Mouse (Mus musculus) CH12.LX (cell line): ENCODE data around the gene BC049715. TPM values are rescaled to one million over a fixed set of nuclear protein-coding genes. Genes with fewer than 3 reads are reported as not detected.

Experiments
- DNase-seq: peaks from one replicate; pipeline ENCODE4 v3.0.0-alpha.2; 2013; ENCODE audit errors: extremely low read depth
- H3K27ac ChIP-seq: 2 replicates; pipeline ENCODE4 v1.5.1; 2012; ENCODE audit warnings: low read depth, mild to moderate bottlenecking, control low read depth, moderate library complexity; ENCODE audit not compliant: insufficient read depth
- H3K27me3 ChIP-seq: replicated peaks from 2 replicates; pipeline ENCODE3; 2012; ENCODE audit warnings: inconsistent platforms
- H3K36me3 ChIP-seq, 2 experiments: replicated peaks in 1 of 2; 2 replicates each; pipeline versions ENCODE3 to v1.6.1; 2012; ENCODE audit warnings: inconsistent platforms in 1 of 2, low read length in 1 of 2, mild to moderate bottlenecking in 1 of 2, mixed read lengths in 1 of 2, moderate library complexity in 1 of 2; ENCODE audit not compliant: control insufficient read depth in 1 of 2, insufficient read depth in 1 of 2
- H3K4me1 ChIP-seq, 2 experiments: 2 replicates each; pipeline ENCODE4 v1.6.1; 2012; ENCODE audit warnings: inconsistent platforms in 1 of 2, moderate library complexity in 1 of 2; ENCODE audit not compliant: insufficient read depth in 2 of 2, control insufficient read depth in 1 of 2
- H3K4me2 ChIP-seq: 2 replicates; pipeline ENCODE4 v1.6.1; 2012; ENCODE audit warnings: low read depth, mild to moderate bottlenecking, control low read depth; ENCODE audit not compliant: poor library complexity, insufficient read depth, severe bottlenecking
- H3K4me3 ChIP-seq, 3 experiments: fragments of 150-350 bp in 1 of 3; sonication (generic) in 1 of 3; replicated peaks in 1 of 3; 2 replicates each; pipeline versions ENCODE3 to v1.5.1; 2011 to 2012; ENCODE audit warnings: low read depth in 2 of 3, low read length in 2 of 3, mild to moderate bottlenecking in 2 of 3, moderate library complexity in 2 of 3, control low read depth in 1 of 3, improper control_type of control experiment in 1 of 3, inconsistent platforms in 1 of 3, mixed read lengths in 1 of 3; ENCODE audit not compliant: poor library complexity in 1 of 3
- H3K79me2 ChIP-seq: replicated peaks from 2 replicates; pipeline ENCODE4 v1.6.1; 2012; ENCODE audit warnings: mild to moderate bottlenecking, moderate library complexity; ENCODE audit not compliant: control insufficient read depth, poor library complexity, insufficient read depth, severe bottlenecking; ENCODE audit errors: extremely low read depth
- H3K9ac ChIP-seq: 2 replicates; pipeline ENCODE4 v1.6.1; 2012; ENCODE audit warnings: low read depth, mild to moderate bottlenecking, control low read depth, moderate library complexity; ENCODE audit not compliant: insufficient read depth
- H3K9me3 ChIP-seq: replicated peaks from 2 replicates; pipeline ENCODE3; 2012; ENCODE audit warnings: low read length, inconsistent platforms, mixed read lengths
- CHD1 ChIP-seq: IDR thresholded peaks from 2 replicates; pipeline ENCODE4 v1.6.1; 2012; ENCODE audit warnings: low read depth, low read length, improper control_type of control experiment, inconsistent platforms
- ELF1 ChIP-seq: IDR thresholded peaks from 2 replicates; pipeline ENCODE4 v1.6.1; 2014; ENCODE audit warnings: low read depth, mild to moderate bottlenecking, inconsistent platforms, low read length, improper control_type of control experiment
- HCFC1 ChIP-seq: IDR thresholded peaks from 2 replicates; pipeline ENCODE4 v1.6.1; 2012; ENCODE audit warnings: low read depth, mild to moderate bottlenecking, inconsistent platforms, low read length, improper control_type of control experiment
- IRF4 ChIP-seq: IDR thresholded peaks from 2 replicates; pipeline ENCODE4 v1.6.1; 2014; ENCODE audit warnings: low read depth, mild to moderate bottlenecking, inconsistent platforms, low read length, improper control_type of control experiment
- JUN ChIP-seq: IDR thresholded peaks from 2 replicates; pipeline ENCODE4 v1.6.1; 2011; ENCODE audit warnings: low read depth, mild to moderate bottlenecking, low read length, improper control_type of control experiment, moderate library complexity; ENCODE audit not compliant: insufficient read depth
- KAT2A ChIP-seq: IDR thresholded peaks from 2 replicates; pipeline ENCODE4 v1.6.1; 2012; ENCODE audit warnings: low read length, improper control_type of control experiment, inconsistent platforms; ENCODE audit not compliant: insufficient replicate concordance
- MXI1 ChIP-seq: IDR thresholded peaks from 2 replicates; pipeline ENCODE4 v1.6.1; 2011; ENCODE audit warnings: mild to moderate bottlenecking, low read depth, low read length, improper control_type of control experiment
- MYC ChIP-seq: IDR thresholded peaks from 2 replicates; pipeline ENCODE4 v1.6.1; 2011; ENCODE audit warnings: low read depth, mild to moderate bottlenecking, improper control_type of control experiment, low read length
- NRF1 ChIP-seq: IDR thresholded peaks from 2 replicates; pipeline ENCODE4 v1.6.1; 2014; ENCODE audit warnings: low read depth, mild to moderate bottlenecking, inconsistent platforms, low read length, improper control_type of control experiment, moderate library complexity
- POLR2AphosphoS2 ChIP-seq: IDR thresholded peaks from 2 replicates; pipeline ENCODE4 v1.6.1; 2011; ENCODE audit warnings: low read depth, low read length, improper control_type of control experiment
- USF2 ChIP-seq: conservative IDR thresholded peaks from 2 replicates; pipeline ENCODE4 v1.6.1; 2011; ENCODE audit warnings: low read depth, low read length, improper control_type of control experiment
- ZKSCAN1 ChIP-seq: IDR thresholded peaks from 2 replicates; pipeline ENCODE4 v1.6.1; 2012; ENCODE audit warnings: low read depth, inconsistent platforms, low read length, improper control_type of control experiment, borderline replicate concordance
- ZNF384 ChIP-seq: IDR thresholded peaks from 2 replicates; pipeline ENCODE4 v1.6.1; 2012; ENCODE audit warnings: low read depth, low read length, improper control_type of control experiment, inconsistent platforms
- dilution Hi-C: fragments of 300-500 bp; cut with MboI; formaldehyde crosslinking; loops from 2 replicates; pipeline ENCODE4 v1.14.3; 2020; ENCODE audit warnings: low sequenced_read_pairs; ENCODE audit not compliant: extremely low pct_unique_long_range_greater_than_20kb, extremely low pct_ligation_motif_present
- in situ Hi-C: fragments of 300-500 bp; cut with MboI; formaldehyde crosslinking; loops from 3 replicates; pipeline ENCODE4 v1.14.3; 2019; ENCODE audit warnings: low sequenced_read_pairs, low pct_ligation_motif_present, low pct_unique_long_range_greater_than_20kb, mixed read lengths
- polyA plus RNA-seq: library from polyadenylated mRNA; unstranded; fragments of >175 nt; gene quantifications from 2 replicates; pipeline ENCODE4 v1.2.1, GENCODE M21; 2012; ENCODE audit warnings: low read depth; ENCODE audit not compliant: insufficient read length
- total RNA-seq, 2 experiments: library from RNA; depleted of rRNA; stranded (reverse); fragments of 300-350 nt in 1 of 2; fragments of >200 nt in 1 of 2; gene quantifications; 2 replicates each; pipeline ENCODE4 v1.2.3; 2012 to 2014

Gene BC049715
- total and polyA plus RNA-seq, 3 experiments = 8.8 to 13.5 (median 9.9) TPM

DNA sequence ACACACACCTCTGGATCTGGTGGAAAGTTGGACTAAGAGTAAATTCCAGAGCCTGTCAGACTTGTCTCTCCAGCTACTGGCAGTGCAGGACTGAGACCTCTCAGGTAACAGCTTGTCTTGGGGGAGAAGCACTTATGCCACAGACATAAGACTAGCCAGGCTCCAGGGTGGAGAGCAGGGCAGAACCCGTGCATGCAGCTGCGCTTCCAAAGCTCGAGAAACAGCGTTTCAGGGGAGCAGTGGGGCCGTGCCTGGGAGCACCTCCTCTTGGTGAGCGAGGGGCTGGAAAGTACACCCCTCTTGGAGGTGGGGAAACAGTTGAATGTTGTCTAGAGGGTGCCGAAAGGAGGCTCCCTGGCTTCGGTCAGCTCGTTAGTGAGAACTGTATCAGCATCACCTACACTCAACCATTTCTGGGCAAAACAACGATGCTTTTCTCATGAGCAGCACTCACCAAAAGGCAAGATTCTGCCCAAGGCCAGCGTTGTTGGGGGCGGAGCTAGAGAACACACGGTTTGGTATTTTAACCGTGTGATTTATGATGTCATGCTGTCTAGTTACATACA is 28.7 kb downstream of the BC049715 start:
- peaks cover 31 to 52% of the 10 kb centered on the region in 2 experiments for H3K4me1 ChIP-seq
- no peak overlapping the region for H3K4me3 ChIP-seq
- H3K9ac ChIP-seq = no peak overlapping the region
- in situ Hi-C loops = loop anchor here (5.0 kb wide), 1 partner anchor 131 kb away; no protein-coding TSS in a partner anchor
- H3K79me2 ChIP-seq = no peaks in the 10 kb centered on the region
- TF ChIP-seq NRF1 = no peak
- no peak for TF ChIP-seq IRF4
- TF ChIP-seq HCFC1 = no peak
- TF ChIP-seq MYC = no peak
- TF ChIP-seq JUN = no peak
- TF ChIP-seq, all 38 proteins: peak for 0
- Histone ChIP-seq H3K4me2 (no peak overlapping the region), H3K27me3 (no peaks in the 10 kb centered on the region), H3K36me3 (peaks cover 11 to 35% of the 10 kb centered on the region in 2 experiments), H3K27ac (no peak overlapping the region), H3K9me3 (no peaks in the 10 kb centered on the region)
- DNase-seq = no peak
- dilution Hi-C loops = loop anchor here (25.0 kb wide), 1 partner anchor 131 kb away; no protein-coding TSS in a partner anchor

DNA sequence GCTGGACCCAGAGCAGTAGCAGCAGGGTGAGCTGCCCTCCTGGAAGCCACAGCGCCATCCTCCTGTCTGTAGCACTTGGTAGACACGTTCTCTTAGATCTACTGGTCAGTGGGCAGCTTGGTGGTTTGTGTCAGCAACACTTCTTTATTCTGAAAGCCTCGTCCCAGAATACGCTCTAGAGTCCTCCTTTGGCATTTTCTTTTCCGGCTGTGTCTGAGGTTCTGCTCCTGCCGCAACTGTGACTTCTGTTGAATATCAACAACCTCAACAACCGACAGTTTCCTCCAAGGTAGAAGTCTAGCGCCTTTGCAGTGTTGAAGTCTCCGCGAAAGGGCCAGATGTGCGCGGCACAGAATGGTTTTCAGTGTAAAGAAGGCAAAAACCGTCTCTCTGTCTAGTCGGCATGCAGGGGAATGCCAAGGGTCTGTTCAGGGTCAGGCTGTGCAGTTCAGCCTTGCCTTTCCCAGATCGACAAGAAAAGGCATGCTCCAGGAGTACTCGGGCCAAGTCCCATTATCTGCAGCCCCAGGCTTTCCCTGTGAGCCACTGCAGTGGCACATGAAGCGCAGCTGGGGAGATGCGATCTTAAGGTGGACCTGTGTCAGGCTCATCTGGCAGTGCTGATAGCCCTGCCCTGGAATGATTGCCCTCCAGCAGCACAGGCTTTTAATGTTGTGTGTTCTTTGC is 29.9 kb downstream of the BC049715 start, which contains the start of gene Art4:
Gene Art4 (minus strand): TSS at position 548 of the 687 bp plus-strand sequence.
- Histone ChIP-seq H3K4me2 (no peak within 1 kb of the TSS), H3K36me3 (peaks cover 2 to 33% of the 10 kb centered on the region in 2 experiments), H3K9me3 (no peaks in the 10 kb centered on the region), H3K79me2 (no peaks in the 10 kb centered on the region)
- TF ChIP-seq USF2 (no peak), HCFC1 (no peak)
- TF ChIP-seq, all 38 proteins: peak for 0
- no peak within 1 kb of the TSS for H3K9ac ChIP-seq
- H3K4me3 ChIP-seq = no peak within 1 kb of the TSS
- H3K27me3 ChIP-seq = no peaks in the 10 kb centered on the region
- peaks cover 19 to 44% of the 10 kb centered on the region in 2 experiments for H3K4me1 ChIP-seq
- in situ Hi-C loops = loop anchor here (5.0 kb wide), 1 partner anchor 130 kb away; no protein-coding TSS in a partner anchor
- DNase-seq = no peak
- no peak within 1 kb of the TSS for H3K27ac ChIP-seq
- dilution Hi-C loops = loop anchor here (25.0 kb wide), 1 partner anchor 130 kb away; no protein-coding TSS in a partner anchor

GRCm38 (mm10) chr6:136857873-136858260 is 30.4 kb downstream of the BC049715 start:
- peaks cover 16 to 38% of the 10 kb centered on the region in 2 experiments for H3K4me1 ChIP-seq
- dilution Hi-C loops = loop anchor here (25.0 kb wide), 1 partner anchor 129 kb away; no protein-coding TSS in a partner anchor
- no peak overlapping the region for H3K4me3 ChIP-seq

More at GRCm38 (mm10) chr6:136857873-136858260, 30.4 kb downstream of the BC049715 start:
- no peaks in the 10 kb centered on the region for H3K79me2 ChIP-seq
- no peaks in the 10 kb centered on the region for H3K9me3 ChIP-seq
- TF ChIP-seq KAT2A = no peak
- TF ChIP-seq POLR2AphosphoS2 = no peak
- TF ChIP-seq ZKSCAN1 = no peak
- TF ChIP-seq CHD1 = no peak
- TF ChIP-seq MXI1 = no peak
- no peak for TF ChIP-seq ZNF384
- no peak for TF ChIP-seq ELF1
- no peak for TF ChIP-seq HCFC1
- no peak overlapping the region for H3K9ac ChIP-seq
- in situ Hi-C loops = loop anchor here (5.0 kb wide), 1 partner anchor 129 kb away; no protein-coding TSS in a partner anchor
- H3K4me2 ChIP-seq = no peak overlapping the region
- H3K27ac ChIP-seq = no peak overlapping the region
- no peaks in the 10 kb centered on the region for H3K27me3 ChIP-seq
- DNase-seq = no peak
- peaks cover 2 to 38% of the 10 kb centered on the region in 2 experiments for H3K36me3 ChIP-seq
